Mouse (Mus musculus) thymus, adult 18-20 months (tissue): Measurements from ENCODE around the gene Fyb2.

Experiments
- DNase-seq, 2 experiments: peaks; one replicate each; pipeline ENCODE4 v3.0.0; 2022; ENCODE audit warnings: mixed read lengths in 2 of 2

Fyb2 gene

DNA sequence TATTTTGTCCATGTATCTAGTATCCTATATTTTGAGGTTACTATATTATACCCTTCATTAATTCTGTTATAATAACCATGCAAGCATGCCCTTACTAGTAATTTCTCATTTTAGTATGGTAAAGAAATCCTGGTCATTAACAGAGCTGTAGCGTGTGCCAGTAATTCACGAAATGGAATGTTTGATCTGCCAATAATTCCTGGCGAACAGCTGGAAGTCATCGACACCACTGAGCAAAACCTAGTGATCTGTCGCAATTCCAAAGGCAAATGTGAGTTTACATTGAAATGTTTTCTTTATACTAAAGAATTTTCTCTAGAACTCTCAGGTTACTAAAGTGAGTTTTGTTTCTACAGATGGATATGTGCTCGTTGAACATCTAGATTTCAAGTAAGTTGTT, 102.2 kb downstream of the Fyb2 start:
- no peak for DNase-seq

DNA sequence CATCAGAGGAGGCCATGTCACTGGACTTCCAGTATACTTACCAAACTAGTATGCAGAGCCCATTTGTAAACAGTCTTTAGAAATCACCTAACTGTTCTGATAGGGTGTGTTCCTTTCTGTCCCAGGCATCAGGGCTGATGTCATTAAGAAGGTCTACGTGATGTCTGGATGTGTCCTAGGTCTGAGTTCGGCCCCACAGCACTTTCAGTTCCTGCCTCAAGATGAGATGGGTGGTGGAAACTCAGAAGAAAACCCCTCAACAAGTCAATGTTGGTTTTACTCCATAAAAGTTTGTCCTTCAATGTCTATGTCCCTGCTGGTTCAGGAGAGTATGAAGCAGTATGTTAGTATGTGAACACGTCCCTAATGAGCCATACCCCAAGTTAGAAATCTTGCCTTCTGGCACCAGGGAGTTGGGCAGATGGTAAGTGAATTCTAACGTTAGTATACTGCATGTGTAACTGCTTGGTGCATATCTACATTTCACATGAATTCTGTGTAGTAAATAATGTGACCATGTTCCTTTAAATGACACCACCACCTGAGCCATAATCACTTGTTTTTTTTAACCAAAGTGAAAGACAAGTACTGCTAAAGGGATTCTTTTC, 102.9 kb downstream of the Fyb2 start:
- DNase-seq: no peak

DNA sequence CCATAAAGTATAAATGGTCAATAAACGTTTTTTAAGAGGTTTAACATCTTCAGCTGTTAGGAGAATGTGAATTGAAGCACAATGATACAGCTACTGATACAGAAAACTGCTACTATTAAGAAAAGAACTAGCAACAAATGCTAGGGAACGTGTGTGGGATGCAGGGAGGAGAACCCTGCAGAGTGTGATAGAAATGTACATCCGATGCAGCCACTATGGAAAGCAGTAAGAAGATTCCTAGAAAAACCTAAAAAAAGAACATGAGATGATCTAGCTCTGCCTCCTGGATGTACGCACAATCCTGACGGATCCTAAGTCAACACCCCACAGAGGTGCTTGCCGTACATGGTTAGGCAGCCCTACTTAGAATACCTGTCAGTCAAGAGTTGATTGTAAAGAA, 114.0 kb downstream of the Fyb2 start:
- no peak for DNase-seq

DNA sequence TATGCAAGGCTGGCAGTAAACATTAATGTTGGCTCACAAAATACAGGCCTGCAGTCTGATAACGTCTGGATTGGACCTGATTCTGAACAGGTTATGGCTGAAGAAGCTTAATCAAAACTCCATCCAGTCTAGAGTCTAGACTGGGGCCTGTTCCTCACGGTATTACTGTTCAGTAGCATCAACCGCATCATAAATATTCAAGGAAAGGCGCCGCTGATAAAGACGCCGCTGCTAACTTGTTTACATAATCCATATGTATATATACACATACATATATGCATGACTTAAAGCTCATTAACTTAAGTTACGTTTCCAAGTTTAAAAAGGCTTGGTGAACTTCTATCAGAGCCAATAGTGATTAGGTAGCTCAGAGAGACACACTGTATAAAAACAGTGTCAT, 117.8 kb downstream of the Fyb2 start:
- no peak for DNase-seq

DNA sequence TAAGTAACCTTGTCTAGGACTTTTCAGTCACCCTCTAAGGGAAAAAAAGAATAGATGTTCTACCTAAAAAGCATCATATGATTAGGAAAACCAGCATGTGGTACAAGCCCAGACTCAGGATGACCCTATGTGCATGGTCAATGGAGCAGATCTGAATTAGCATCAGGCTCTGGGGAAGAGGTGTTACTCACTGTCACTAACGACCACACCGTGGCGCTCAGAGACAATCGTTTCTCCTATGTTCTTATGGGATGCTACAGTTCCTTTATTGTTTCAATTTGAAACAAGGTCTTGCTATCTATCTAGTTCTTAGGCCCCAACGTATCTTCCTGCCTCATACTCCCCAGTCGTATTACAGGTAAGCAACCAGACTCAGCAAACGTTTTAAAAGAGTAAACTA, 119.9 kb downstream of the Fyb2 start:
- DNase-seq: no peak

DNA sequence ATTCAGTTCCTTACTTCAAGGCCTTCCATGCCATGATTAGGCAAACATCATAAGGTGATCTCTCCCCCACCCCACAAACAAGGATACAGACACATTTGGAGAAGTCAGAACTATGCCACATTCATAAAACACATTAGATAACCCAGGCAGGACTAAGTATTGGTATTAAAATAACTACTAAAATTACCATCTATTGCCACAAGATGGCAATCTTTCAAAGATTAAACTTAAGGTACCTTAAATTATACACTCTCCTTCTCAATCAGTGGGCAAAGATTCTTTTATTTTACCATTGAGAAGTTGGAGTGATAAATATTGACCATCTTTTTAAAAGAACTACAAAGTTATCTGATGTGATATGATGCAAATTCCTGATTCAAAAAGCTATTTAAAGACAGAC, 121.0 kb downstream of the Fyb2 start:
- no peak for DNase-seq

DNA sequence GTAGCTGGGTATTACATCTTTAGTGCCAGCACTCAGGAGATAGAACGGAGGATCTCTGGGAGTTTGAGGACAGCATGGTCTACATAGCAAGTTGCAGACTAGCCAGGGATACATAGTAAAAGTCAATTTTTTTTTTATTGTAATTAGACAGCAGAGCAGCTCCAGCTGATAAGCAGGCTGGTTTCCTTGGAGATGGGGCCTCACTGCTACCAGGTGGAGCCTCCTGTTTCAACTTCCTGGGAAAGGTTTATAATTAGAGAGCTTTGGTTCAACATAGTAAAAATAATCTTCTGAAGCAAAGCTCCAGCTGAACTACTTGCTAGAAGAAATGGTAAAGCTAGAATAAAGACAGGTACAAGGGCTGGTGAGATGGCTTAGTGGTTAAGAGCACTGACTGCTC, 136.8 kb downstream of the Fyb2 start:
- no peak for DNase-seq

DNA sequence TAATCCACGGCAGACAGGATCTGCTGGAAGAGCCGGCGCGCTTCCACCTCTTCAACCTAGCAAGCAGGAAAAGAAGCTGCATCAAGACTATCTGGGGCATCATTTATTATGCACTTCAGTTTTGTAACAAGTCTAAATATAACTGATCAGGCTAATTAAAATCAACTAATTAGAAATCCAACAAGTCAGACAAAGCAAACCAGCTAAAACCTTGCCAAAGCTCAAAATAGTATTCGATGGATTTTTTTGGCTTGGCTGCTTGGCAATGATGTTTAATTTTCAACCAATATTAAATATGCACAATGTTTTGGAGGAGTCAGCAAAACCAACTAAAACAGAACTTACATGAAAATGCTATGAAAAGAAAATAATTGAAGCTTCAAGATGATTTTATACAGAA, 138.0 kb downstream of the Fyb2 start:
- no peak for DNase-seq
